Mouse (Mus musculus) midbrain, postnatal 0 days (tissue): Measurements from ENCODE around the gene Raet1e. TPM values are rescaled to one million over a fixed set of nuclear protein-coding genes. Genes with fewer than 3 reads are reported as not detected.
"Not testable (repeated sequence)": the region's sequence is repeated elsewhere in the genome, so short reads cannot be mapped to it uniquely, and the experiment has no call there.

Source experiments
- ATAC-seq: fragments of 200-750 bp; cut with Nextera tagmentation; 2 replicates; pipeline ENCODE4 v1.8.0; 2017; ENCODE audit warnings: moderate number of reproducible peaks, mild to moderate bottlenecking, moderate TSS enrichment, moderate library complexity; ENCODE audit not compliant: low FRiP score
- DNase-seq: peaks from one replicate; pipeline ENCODE4 v3.0.0-alpha.2; 2015; ENCODE audit warnings: low spot score
- H3K27ac ChIP-seq: fragments of 300-500 bp; sonication (generic); 2 replicates; pipeline ENCODE4 v1.5.1; 2014; ENCODE audit warnings: low read depth, mild to moderate bottlenecking, low read length, mixed read lengths
- H3K27me3 ChIP-seq: fragments of 300-500 bp; sonication (generic); 2 replicates; pipeline ENCODE4 v1.6.1; 2014; ENCODE audit warnings: low read length, control low read depth, mixed read lengths; ENCODE audit not compliant: insufficient read depth
- H3K36me3 ChIP-seq: fragments of 300-500 bp; sonication (generic); 2 replicates; pipeline ENCODE4 v1.6.1; 2014; ENCODE audit warnings: low read length, control low read depth, mixed read lengths; ENCODE audit not compliant: insufficient read depth
- H3K4me1 ChIP-seq: fragments of 300-500 bp; sonication (generic); 2 replicates; pipeline ENCODE4 v1.6.1; 2014; ENCODE audit warnings: mild to moderate bottlenecking, control low read depth, antibody characterized with exemption, low read length, mixed read lengths; ENCODE audit not compliant: insufficient read depth
- H3K4me2 ChIP-seq: fragments of 300-500 bp; sonication (generic); 2 replicates; pipeline ENCODE4 v1.6.1; 2014; ENCODE audit warnings: low read depth, mild to moderate bottlenecking, low read length, mixed read lengths; ENCODE audit not compliant: poor library complexity, severe bottlenecking
- H3K4me3 ChIP-seq: fragments of 300-500 bp; sonication (generic); 2 replicates; pipeline ENCODE4 v1.5.1; 2014; ENCODE audit warnings: low read depth, mild to moderate bottlenecking, low read length, moderate library complexity
- H3K9ac ChIP-seq: fragments of 300-500 bp; sonication (generic); replicated peaks from 2 replicates; pipeline ENCODE4 v1.6.1; 2014; ENCODE audit warnings: mild to moderate bottlenecking, low read length, moderate library complexity, mixed read lengths; ENCODE audit not compliant: poor library complexity, severe bottlenecking
- H3K9me3 ChIP-seq: fragments of 300-500 bp; sonication (generic); 2 replicates; pipeline ENCODE4 v1.6.1; 2016; ENCODE audit warnings: low read length, control low read depth
- WGBS: fragments of 180-500 bp; shearing (Covaris S2); extraction: QIAGEN DNeasy Blood & Tissue Kit; methylation state at CpG from one replicate; pipeline ENCODE4 v1.1.7; 2014; 5-methylcytosine and 5-hydroxymethylcytosine counted together
- polyA plus RNA-seq: library from polyadenylated mRNA; unstranded; fragments of >200 nt; fragmentation: Nextera tagmentation; extraction: Ambion mirVana; gene quantifications from 2 replicates; pipeline ENCODE4 v1.2.1, GENCODE M21; 2015
- total RNA-seq: library from RNA; depleted of rRNA; stranded (reverse); fragments of >200 nt; gene quantifications from 2 replicates; pipeline ENCODE4 v1.2.3, GENCODE M21; 2014

Gene Raet1e
- total and polyA plus RNA-seq, 2 experiments from 2014 or later = 0.11 TPM; not detected in 1

- not testable (repeated sequence) for H3K9me3 ChIP-seq, DNase-seq, H3K4me3 ChIP-seq, H3K27me3 ChIP-seq, H3K4me2 ChIP-seq, H3K27ac ChIP-seq, H3K36me3 ChIP-seq, H3K4me1 ChIP-seq, ATAC-seq, H3K9ac ChIP-seq
These were observed 10.7 kb downstream of the Raet1e start for GRCm38 (mm10) chr10:22169116-22169515.

- H3K9me3 ChIP-seq, H3K4me1 ChIP-seq, H3K9ac ChIP-seq, DNase-seq, H3K4me2 ChIP-seq, H3K27ac ChIP-seq, H3K4me3 ChIP-seq, H3K36me3 ChIP-seq, H3K27me3 ChIP-seq, ATAC-seq: not testable (repeated sequence)
- 61% methylated on average over 4 of the region's 5 CpGs for WGBS
These were observed 14.3 kb downstream of the Raet1e start for GRCm38 (mm10) chr10:22172431-22173334.

GRCm38 (mm10) chr10:22173335-22174189, 15.2 kb downstream of the Raet1e start:
- not testable (repeated sequence) for H3K9ac ChIP-seq, H3K4me2 ChIP-seq, H3K36me3 ChIP-seq, H3K4me1 ChIP-seq, DNase-seq, H3K9me3 ChIP-seq, H3K4me3 ChIP-seq, H3K27me3 ChIP-seq, H3K27ac ChIP-seq, ATAC-seq
- 19% methylated on average over 11 of the region's 17 CpGs for WGBS

- DNase-seq, H3K9ac ChIP-seq, ATAC-seq, H3K9me3 ChIP-seq, H3K4me3 ChIP-seq, H3K4me2 ChIP-seq, H3K4me1 ChIP-seq, H3K36me3 ChIP-seq, H3K27ac ChIP-seq, H3K27me3 ChIP-seq: not testable (repeated sequence)
- WGBS = 84% methylated on average over 2 of the region's 2 CpGs
These were observed 15.8 kb downstream of the Raet1e start for GRCm38 (mm10) chr10:22174190-22174487.

- WGBS = 88% methylated on average over 2 of the region's 2 CpGs
These were observed 18.1 kb downstream of the Raet1e start for GRCm38 (mm10) chr10:22176515-22176914.

GRCm38 (mm10) chr10:22191035-22191434, 32.7 kb downstream of the Raet1e start:
- not testable (repeated sequence) for H3K4me3 ChIP-seq, H3K4me2 ChIP-seq, H3K36me3 ChIP-seq, H3K9ac ChIP-seq, H3K4me1 ChIP-seq, DNase-seq, H3K9me3 ChIP-seq, H3K27me3 ChIP-seq, H3K27ac ChIP-seq
- ATAC-seq = peak; percentile 62
- WGBS = 14% methylated on average over 6 of the region's 10 CpGs

More at GRCm38 (mm10) chr10:22176515-22176914, 18.1 kb downstream of the Raet1e start:
- H3K27ac ChIP-seq, H3K4me3 ChIP-seq, H3K4me2 ChIP-seq, H3K9ac ChIP-seq, DNase-seq, H3K27me3 ChIP-seq, ATAC-seq, H3K4me1 ChIP-seq, H3K36me3 ChIP-seq, H3K9me3 ChIP-seq: not testable (repeated sequence)

- H3K4me2 ChIP-seq, H3K4me3 ChIP-seq, H3K9me3 ChIP-seq, ATAC-seq, DNase-seq, H3K36me3 ChIP-seq, H3K9ac ChIP-seq, H3K27ac ChIP-seq, H3K4me1 ChIP-seq, H3K27me3 ChIP-seq: not testable (repeated sequence)
- no CpG with 5 or more reads among the region's 3 CpGs for WGBS
These were observed 43.0 kb downstream of the Raet1e start for GRCm38 (mm10) chr10:22201352-22201751.

GRCm38 (mm10) chr10:22202784-22203583, 44.6 kb downstream of the Raet1e start:
- no CpG with 5 or more reads among the region's 2 CpGs for WGBS

More at GRCm38 (mm10) chr10:22202784-22203583, 44.6 kb downstream of the Raet1e start:
- H3K9ac ChIP-seq, H3K27me3 ChIP-seq, DNase-seq, ATAC-seq, H3K4me1 ChIP-seq, H3K4me2 ChIP-seq, H3K36me3 ChIP-seq, H3K4me3 ChIP-seq, H3K9me3 ChIP-seq, H3K27ac ChIP-seq: not testable (repeated sequence)
